Mouse (Mus musculus): ENCODE measurements around the gene Fibcd1.

Gene Fibcd1

GRCm38 (mm10) chr2:31862919-31863318 is 17.1 kb upstream of the Fibcd1 start:
- no peak for DNase-seq (ENCODE audit: extremely low read depth, insufficient read length, low spot score)

GRCm38 (mm10) chr2:31858500-31858899 is 12.7 kb upstream of the Fibcd1 start:
- DNase-seq (ENCODE audit: extremely low read depth, insufficient read length, low spot score), result no peak

GRCm38 (mm10) chr2:31857180-31857579 is 11.4 kb upstream of the Fibcd1 start:
- DNase-seq (ENCODE audit: extremely low read depth, insufficient read length, low spot score), result no peak

GRCm38 (mm10) chr2:31855991-31856390 is 10.2 kb upstream of the Fibcd1 start:
- DNase-seq (ENCODE audit: extremely low read depth, insufficient read length, low spot score), result peak; percentile 57

- peak; percentile 66 for DNase-seq (ENCODE audit: extremely low read depth, insufficient read length, low spot score)
Observed at GRCm38 (mm10) chr2:31850141-31850540, 4.3 kb upstream of the Fibcd1 start.

- no peak for DNase-seq (ENCODE audit: extremely low read depth, insufficient read length, low spot score)
Observed at GRCm38 (mm10) chr2:31847908-31848307, 2.1 kb upstream of the Fibcd1 start.

- no peak for DNase-seq (ENCODE audit: extremely low read depth, insufficient read length, low spot score)
Observed at GRCm38 (mm10) chr2:31846692-31847660, 1.2 kb upstream of the Fibcd1 start.

- no peak for DNase-seq (ENCODE audit: extremely low read depth, insufficient read length, low spot score)
Observed at GRCm38 (mm10) chr2:31845512-31845895, 301 bp downstream of the Fibcd1 start.

GRCm38 (mm10) chr2:31844729-31845136 is 1.1 kb downstream of the Fibcd1 start:
- DNase-seq (ENCODE audit: extremely low read depth, insufficient read length, low spot score), result no peak

GRCm38 (mm10) chr2:31838868-31839267 is 6.9 kb downstream of the Fibcd1 start:
- DNase-seq (ENCODE audit: extremely low read depth, insufficient read length, low spot score), result no peak

- DNase-seq (ENCODE audit: extremely low read depth, insufficient read length, low spot score), result no peak
Observed at GRCm38 (mm10) chr2:31836985-31837384, 8.8 kb downstream of the Fibcd1 start.

GRCm38 (mm10) chr2:31836091-31836490 is 9.7 kb downstream of the Fibcd1 start:
- no peak for DNase-seq (ENCODE audit: extremely low read depth, insufficient read length, low spot score)

GRCm38 (mm10) chr2:31828311-31828825 is 17.4 kb downstream of the Fibcd1 start:
- DNase-seq (ENCODE audit: extremely low read depth, insufficient read length, low spot score), result no peak

GRCm38 (mm10) chr2:31827877-31828276 is 17.9 kb downstream of the Fibcd1 start:
- DNase-seq (ENCODE audit: extremely low read depth, insufficient read length, low spot score), result no peak

- DNase-seq (ENCODE audit: extremely low read depth, insufficient read length, low spot score), result no peak
Observed at GRCm38 (mm10) chr2:31826094-31827085, 19.4 kb downstream of the Fibcd1 start.

GRCm38 (mm10) chr2:31825469-31825911 is 20.3 kb downstream of the Fibcd1 start:
- no peak for DNase-seq (ENCODE audit: extremely low read depth, insufficient read length, low spot score)

GRCm38 (mm10) chr2:31823933-31824730 is 21.7 kb downstream of the Fibcd1 start:
- no peak for DNase-seq (ENCODE audit: extremely low read depth, insufficient read length, low spot score)

- DNase-seq (ENCODE audit: extremely low read depth, insufficient read length, low spot score), result peak; percentile 64
Observed at GRCm38 (mm10) chr2:31822524-31823371, 23.1 kb downstream of the Fibcd1 start.

- peak; percentile 50 for DNase-seq (ENCODE audit: extremely low read depth, insufficient read length, low spot score)
Observed at GRCm38 (mm10) chr2:31815367-31815766, 30.4 kb downstream of the Fibcd1 start.

Data from 3134 (cell line).